Mouse (Mus musculus) E14TG2a.4 (cell line): ENCODE results near the gene Eif4g1.

Experiments
- H3K27me3 ChIP-seq: 2 replicates; pipeline ENCODE4 v1.6.1; 2014; ENCODE audit warnings: low read length, control low read depth; ENCODE audit not compliant: insufficient read depth
- H3K36me3 ChIP-seq: 2 replicates; pipeline ENCODE4 v1.6.1; 2014; ENCODE audit warnings: low read length, control low read depth; ENCODE audit not compliant: insufficient read depth
- H3K4me1 ChIP-seq: replicated peaks from 2 replicates; pipeline ENCODE4 v1.6.1; 2014; ENCODE audit warnings: low read depth, low read length, control low read depth
- H3K4me3 ChIP-seq: replicated peaks from 2 replicates; pipeline ENCODE4 v1.5.1; 2014; ENCODE audit warnings: mild to moderate bottlenecking, low read length
- H3K9me3 ChIP-seq: 2 replicates; pipeline ENCODE4 v1.6.1; 2014; ENCODE audit warnings: low read length, control low read depth
- CTCF ChIP-seq: conservative IDR thresholded peaks from 2 replicates; pipeline ENCODE4 v1.5.1; 2014; ENCODE audit warnings: low read length
- NANOG ChIP-seq: IDR thresholded peaks from 2 replicates; pipeline ENCODE4 v1.6.1; 2014; ENCODE audit warnings: borderline replicate concordance, low read length, mixed read lengths
- POU5F1 ChIP-seq: IDR thresholded peaks from 2 replicates; pipeline ENCODE4 v1.6.1; 2014; ENCODE audit warnings: low read length, borderline replicate concordance

Gene Eif4g1

GRCm38 (mm10) chr16:20677974-20678675, 10.0 kb downstream of the Eif4g1 start:
- H3K4me3 ChIP-seq = no peak overlapping the region
- H3K4me1 ChIP-seq = peaks cover 66% of the 10 kb centered on the region
- H3K36me3 ChIP-seq = peaks cover 93% of the 10 kb centered on the region
- H3K9me3 ChIP-seq = no peaks in the 10 kb centered on the region
- TF ChIP-seq NANOG (no peak), CTCF (no peak), POU5F1 (no peak)
- H3K27me3 ChIP-seq = no peaks in the 10 kb centered on the region

- no peak for TF ChIP-seq POU5F1
- TF ChIP-seq NANOG = no peak
- no peak overlapping the region for H3K4me3 ChIP-seq
- H3K9me3 ChIP-seq = no peaks in the 10 kb centered on the region
Observed at GRCm38 (mm10) chr16:20690774-20691173, 22.7 kb downstream of the Eif4g1 start.

GRCm38 (mm10) chr16:20691617-20692016, 23.5 kb downstream of the Eif4g1 start:
- Histone ChIP-seq H3K4me3 (no peak overlapping the region), H3K4me1 (peaks cover 93% of the 10 kb centered on the region), H3K9me3 (no peaks in the 10 kb centered on the region), H3K27me3 (peaks cover 22% of the 10 kb centered on the region), H3K36me3 (peaks cover 63% of the 10 kb centered on the region)
- no peak for TF ChIP-seq NANOG
- TF ChIP-seq CTCF = no peak
- TF ChIP-seq POU5F1 = no peak

More at GRCm38 (mm10) chr16:20690774-20691173, 22.7 kb downstream of the Eif4g1 start:
- Histone ChIP-seq H3K36me3 (peaks cover 71% of the 10 kb centered on the region), H3K27me3 (peaks cover 14% of the 10 kb centered on the region), H3K4me1 (peaks cover 95% of the 10 kb centered on the region)

- peaks cover 55% of the 10 kb centered on the region for H3K36me3 ChIP-seq
- peaks cover 86% of the 10 kb centered on the region for H3K4me1 ChIP-seq
- H3K27me3 ChIP-seq = peaks cover 26% of the 10 kb centered on the region
- TF ChIP-seq NANOG (no peak), CTCF (no peak), POU5F1 (no peak)
- H3K9me3 ChIP-seq = no peaks in the 10 kb centered on the region
- H3K4me3 ChIP-seq = peak overlapping the region; percentile 82
Observed at GRCm38 (mm10) chr16:20692241-20692965, 24.3 kb downstream of the Eif4g1 start.

- TF ChIP-seq POU5F1 (no peak), NANOG (no peak)
- peak within 1 kb of the TSS; percentile 82 for H3K4me3 ChIP-seq
- peaks cover 47% of the 10 kb centered on the region for H3K36me3 ChIP-seq
- peaks cover 78% of the 10 kb centered on the region for H3K4me1 ChIP-seq
- peaks cover 27% of the 10 kb centered on the region for H3K27me3 ChIP-seq
- no peaks in the 10 kb centered on the region for H3K9me3 ChIP-seq
Observed at GRCm38 (mm10) chr16:20693111-20693701, 25.1 kb downstream of the Eif4g1 start, which contains the start of gene Fam131a. Gene Fam131a (plus strand): TSS chr16:20693241.

- no peak overlapping the region for H3K4me3 ChIP-seq
- no peak for TF ChIP-seq CTCF
- TF ChIP-seq NANOG = no peak
- TF ChIP-seq POU5F1 = no peak
Observed at GRCm38 (mm10) chr16:20694781-20695180, 26.7 kb downstream of the Eif4g1 start.

GRCm38 (mm10) chr16:20695622-20696323, 27.7 kb downstream of the Eif4g1 start:
- peak overlapping the region; percentile 71 for H3K4me3 ChIP-seq

More at GRCm38 (mm10) chr16:20694781-20695180, 26.7 kb downstream of the Eif4g1 start:
- peaks cover 69% of the 10 kb centered on the region for H3K4me1 ChIP-seq
- H3K9me3 ChIP-seq = no peaks in the 10 kb centered on the region
- peaks cover 38% of the 10 kb centered on the region for H3K36me3 ChIP-seq
- H3K27me3 ChIP-seq = peaks cover 27% of the 10 kb centered on the region

DNA sequence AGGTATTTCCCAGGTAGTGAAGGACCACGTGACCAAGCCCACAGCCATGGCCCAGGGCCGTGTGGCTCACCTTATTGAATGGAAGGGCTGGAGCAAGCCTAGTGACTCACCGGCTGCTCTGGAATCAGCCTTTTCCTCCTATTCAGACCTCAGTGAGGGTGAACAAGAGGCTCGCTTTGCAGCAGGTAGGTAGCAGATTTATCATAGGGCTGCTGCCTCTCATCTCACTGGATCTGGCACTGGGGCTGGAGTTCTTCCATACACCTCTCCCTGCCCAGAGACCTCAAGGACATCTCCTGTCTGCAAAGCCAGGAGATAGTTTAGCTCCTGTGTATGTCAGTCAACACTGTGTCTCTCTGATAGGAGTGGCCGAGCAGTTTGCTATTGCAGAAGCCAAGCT, 31.2 kb downstream of the Eif4g1 start:
- peaks cover 24% of the 10 kb centered on the region for H3K36me3 ChIP-seq
- no peak overlapping the region for H3K4me3 ChIP-seq
- peaks cover 73% of the 10 kb centered on the region for H3K4me1 ChIP-seq
- H3K9me3 ChIP-seq = no peaks in the 10 kb centered on the region
- TF ChIP-seq NANOG = no peak
- no peak for TF ChIP-seq CTCF
- H3K27me3 ChIP-seq = peaks cover 27% of the 10 kb centered on the region

More at GRCm38 (mm10) chr16:20695622-20696323, 27.7 kb downstream of the Eif4g1 start:
- Histone ChIP-seq H3K4me1 (peaks cover 69% of the 10 kb centered on the region), H3K9me3 (no peaks in the 10 kb centered on the region), H3K36me3 (peaks cover 28% of the 10 kb centered on the region), H3K27me3 (peaks cover 27% of the 10 kb centered on the region)
- no peak for TF ChIP-seq CTCF
- TF ChIP-seq NANOG = no peak
- TF ChIP-seq POU5F1 = no peak
